Mouse (Mus musculus): ENCODE measurements around the gene Erlin1.

The Erlin1 gene

GRCm38 (mm10) chr19:43998101-43998500 is 71.5 kb downstream of the Erlin1 start:
- no peak for DNase-seq

- no peak for DNase-seq
Observed at GRCm38 (mm10) chr19:43995427-43995826, 74.2 kb downstream of the Erlin1 start.

- DNase-seq, result no peak
Observed at GRCm38 (mm10) chr19:43992464-43992863, 77.1 kb downstream of the Erlin1 start.

GRCm38 (mm10) chr19:43990362-43990761 is 79.2 kb downstream of the Erlin1 start:
- no peak for DNase-seq

- DNase-seq, result peak; percentile 41
Observed at GRCm38 (mm10) chr19:43986069-43986794, 83.4 kb downstream of the Erlin1 start, which contains the start of gene Cpn1. TSS of gene Cpn1 (minus strand) at chr19:43986556.
